Mouse (Mus musculus) embryonic facial prominence, embryonic 13.5 days (tissue): Measurements from ENCODE around the gene A130010J15Rik. TPM values are rescaled to one million over a fixed set of nuclear protein-coding genes. Genes with fewer than 3 reads are reported as not detected.

ENCODE experiments used
- ATAC-seq: fragments of 200-750 bp; cut with Nextera tagmentation; 2 replicates; pipeline ENCODE4 v1.8.0; 2017; ENCODE audit warnings: low read depth; ENCODE audit not compliant: insufficient number of reproducible peaks, insufficient read depth, low FRiP score, low TSS enrichment
- H3K27ac ChIP-seq: fragments of 300-500 bp; sonication (generic); 2 replicates; pipeline ENCODE4 v1.5.1; 2015; ENCODE audit warnings: moderate library complexity, mild to moderate bottlenecking, inconsistent platforms
- H3K27me3 ChIP-seq: fragments of 300-500 bp; sonication (generic); 2 replicates; pipeline ENCODE4 v1.6.1; 2015; ENCODE audit warnings: mild to moderate bottlenecking, inconsistent platforms
- H3K36me3 ChIP-seq: fragments of 300-500 bp; sonication (generic); 2 replicates; pipeline ENCODE4 v1.6.1; 2015; ENCODE audit warnings: mild to moderate bottlenecking, inconsistent platforms
- H3K4me1 ChIP-seq: fragments of 300-500 bp; sonication (generic); 2 replicates; pipeline ENCODE4 v1.6.1; 2015; ENCODE audit warnings: inconsistent platforms
- H3K4me2 ChIP-seq: fragments of 300-500 bp; sonication (generic); 2 replicates; pipeline ENCODE4 v1.6.1; 2015; ENCODE audit warnings: moderate library complexity, mild to moderate bottlenecking, inconsistent platforms
- H3K4me3 ChIP-seq: fragments of 300-500 bp; sonication (generic); 2 replicates; pipeline ENCODE4 v1.5.1; 2015; ENCODE audit warnings: mild to moderate bottlenecking, inconsistent platforms
- H3K9ac ChIP-seq: fragments of 300-500 bp; sonication (generic); 2 replicates; pipeline ENCODE4 v1.6.1; 2015; ENCODE audit warnings: mild to moderate bottlenecking, inconsistent platforms
- H3K9me3 ChIP-seq: fragments of 300-500 bp; sonication (generic); 2 replicates; pipeline ENCODE4 v1.6.1; 2016; ENCODE audit warnings: inconsistent platforms
- WGBS: fragments of 180-500 bp; shearing (Covaris S2); methylation state at CpG from one replicate; pipeline ENCODE4 v1.1.7; 2015; ENCODE audit warnings: mixed read lengths; 5-methylcytosine and 5-hydroxymethylcytosine counted together
- polyA plus RNA-seq: library from polyadenylated mRNA; unstranded; fragments of >200 nt; fragmentation: Nextera tagmentation; extraction: Ambion mirVana; gene quantifications from 2 replicates; pipeline ENCODE4 v1.2.1, GENCODE M21; 2015

The A130010J15Rik gene
- polyA plus RNA-seq: 18.9 and 19.2 TPM in 2 replicates

- Histone ChIP-seq H3K36me3 (peaks cover 5% of the 10 kb centered on the region; the same call in 1 of the 2 replicates), H3K4me2 (no peak within 1 kb of the TSS), H3K27ac (peak within 1 kb of the TSS; percentile 41; the same call in 1 of the 2 replicates), H3K9me3 (no peaks in the 10 kb centered on the region), H3K4me3 (no peak within 1 kb of the TSS), H3K27me3 (no peaks in the 10 kb centered on the region), H3K9ac (no peak within 1 kb of the TSS), H3K4me1 (peaks cover 12% of the 10 kb centered on the region)
- WGBS: 89% methylated on average over 3 of the region's 3 CpGs
- ATAC-seq: no peak
Measured at GRCm38 (mm10) chr1:193167746-193168145, at the start of gene A130010J15Rik. Gene A130010J15Rik, plus strand, starts transcription at chr1:193168046.

GRCm38 (mm10) chr1:193122793-193123192 is 45.1 kb upstream of the A130010J15Rik start:
- H3K27me3 ChIP-seq: no peaks in the 10 kb centered on the region
- H3K36me3 ChIP-seq: peaks cover 86% of the 10 kb centered on the region
- no peaks in the 10 kb centered on the region for H3K4me1 ChIP-seq
- H3K9ac ChIP-seq: no peak overlapping the region
- no peak overlapping the region for H3K4me3 ChIP-seq
- no peak for ATAC-seq
- no peak overlapping the region for H3K27ac ChIP-seq
- no peaks in the 10 kb centered on the region for H3K9me3 ChIP-seq
- WGBS: 89% methylated on average over 7 of the region's 7 CpGs
- no peak overlapping the region for H3K4me2 ChIP-seq

GRCm38 (mm10) chr1:193123290-193123689 is 44.6 kb upstream of the A130010J15Rik start:
- 88% methylated on average over 6 of the region's 6 CpGs for WGBS
- no peak for ATAC-seq
- no peak overlapping the region for H3K27ac ChIP-seq
- H3K4me1 ChIP-seq: no peaks in the 10 kb centered on the region
- no peak overlapping the region for H3K9ac ChIP-seq
- no peak overlapping the region for H3K4me3 ChIP-seq
- peaks cover 85% of the 10 kb centered on the region for H3K36me3 ChIP-seq
- no peaks in the 10 kb centered on the region for H3K9me3 ChIP-seq
- no peaks in the 10 kb centered on the region for H3K27me3 ChIP-seq
- no peak overlapping the region for H3K4me2 ChIP-seq

GRCm38 (mm10) chr1:193125835-193126234 is 42.0 kb upstream of the A130010J15Rik start:
- Histone ChIP-seq H3K4me1 (peaks cover 6% of the 10 kb centered on the region), H3K9me3 (no peaks in the 10 kb centered on the region), H3K4me3 (no peak overlapping the region), H3K4me2 (no peak overlapping the region), H3K27ac (no peak overlapping the region), H3K27me3 (no peaks in the 10 kb centered on the region), H3K9ac (no peak overlapping the region), H3K36me3 (peaks cover 62% of the 10 kb centered on the region)
- 79% methylated on average over 4 of the region's 4 CpGs for WGBS
- ATAC-seq: no peak

- no peak for ATAC-seq
- H3K4me1 ChIP-seq: peaks cover 6% of the 10 kb centered on the region
Measured at GRCm38 (mm10) chr1:193128055-193128454, 39.8 kb upstream of the A130010J15Rik start.

GRCm38 (mm10) chr1:193129321-193129720 is 38.5 kb upstream of the A130010J15Rik start:
- Histone ChIP-seq H3K36me3 (peaks cover 27% of the 10 kb centered on the region), H3K27me3 (no peaks in the 10 kb centered on the region), H3K4me2 (peak overlapping the region; percentile 69), H3K4me1 (peaks cover 6% of the 10 kb centered on the region), H3K27ac (no peak overlapping the region), H3K9ac (peak overlapping the region; percentile 87), H3K4me3 (peak overlapping the region; percentile 96), H3K9me3 (no peaks in the 10 kb centered on the region)
- 25% methylated on average over 5 of the region's 5 CpGs for WGBS
- no peak for ATAC-seq

More at GRCm38 (mm10) chr1:193128055-193128454, 39.8 kb upstream of the A130010J15Rik start:
- Histone ChIP-seq H3K4me3 (no peak overlapping the region), H3K9ac (no peak overlapping the region), H3K4me2 (no peak overlapping the region), H3K27me3 (no peaks in the 10 kb centered on the region), H3K36me3 (peaks cover 39% of the 10 kb centered on the region), H3K9me3 (no peaks in the 10 kb centered on the region), H3K27ac (no peak overlapping the region)
- 87% methylated on average over 6 of the region's 6 CpGs for WGBS

GRCm38 (mm10) chr1:193129786-193130455 is 37.9 kb upstream of the A130010J15Rik start, which contains the start of gene Diexf:
Gene Diexf, minus strand, starts transcription at chr1:193130272.
- Histone ChIP-seq H3K36me3 (peaks cover 22% of the 10 kb centered on the region), H3K9me3 (no peaks in the 10 kb centered on the region), H3K4me2 (peak within 1 kb of the TSS; percentile 69), H3K4me1 (peaks cover 6% of the 10 kb centered on the region), H3K27ac (no peak within 1 kb of the TSS), H3K9ac (peak within 1 kb of the TSS; percentile 87), H3K4me3 (peak within 1 kb of the TSS; percentile 96), H3K27me3 (no peaks in the 10 kb centered on the region)
- WGBS: under 1% methylated on average over 61 of the region's 61 CpGs
- peak; percentile 84; the same call in 1 of the 2 replicates for ATAC-seq

- Histone ChIP-seq H3K27me3 (no peaks in the 10 kb centered on the region), H3K4me1 (peaks cover 6% of the 10 kb centered on the region), H3K9me3 (no peaks in the 10 kb centered on the region), H3K4me3 (peak overlapping the region; percentile 96), H3K4me2 (peak overlapping the region; percentile 69), H3K9ac (peak overlapping the region; percentile 87; the same call in 1 of the 2 replicates), H3K27ac (no peak overlapping the region), H3K36me3 (peaks cover 20% of the 10 kb centered on the region)
- ATAC-seq: 0 out of 2 replicates have a peak, but pooled peaks have one; percentile 7
- 27% methylated on average over 11 of the region's 11 CpGs for WGBS
Measured at GRCm38 (mm10) chr1:193130456-193130825, 37.4 kb upstream of the A130010J15Rik start.

- H3K4me3 ChIP-seq: peak overlapping the region; percentile 96
- ATAC-seq: no peak
- no peak overlapping the region for H3K27ac ChIP-seq
- no peaks in the 10 kb centered on the region for H3K27me3 ChIP-seq
- H3K4me2 ChIP-seq: peak overlapping the region; percentile 69
- no peak overlapping the region; the same call in 1 of the 2 replicates for H3K9ac ChIP-seq
- WGBS: 83% methylated on average over 8 of the region's 8 CpGs
- H3K9me3 ChIP-seq: no peaks in the 10 kb centered on the region
- peaks cover 6% of the 10 kb centered on the region for H3K4me1 ChIP-seq
- H3K36me3 ChIP-seq: peaks cover 20% of the 10 kb centered on the region
Measured at GRCm38 (mm10) chr1:193130839-193131238, 37.0 kb upstream of the A130010J15Rik start.

- no peaks in the 10 kb centered on the region for H3K27me3 ChIP-seq
- no peak overlapping the region for H3K4me2 ChIP-seq
- H3K27ac ChIP-seq: no peak overlapping the region
- H3K9ac ChIP-seq: no peak overlapping the region
- peaks cover 6% of the 10 kb centered on the region for H3K4me1 ChIP-seq
- peaks cover 18% of the 10 kb centered on the region for H3K36me3 ChIP-seq
- 80% methylated on average over 6 of the region's 6 CpGs for WGBS
- no peak for ATAC-seq
- H3K4me3 ChIP-seq: no peak overlapping the region
- no peaks in the 10 kb centered on the region for H3K9me3 ChIP-seq
Measured at GRCm38 (mm10) chr1:193131311-193131948, 36.4 kb upstream of the A130010J15Rik start.

GRCm38 (mm10) chr1:193132385-193132784 is 35.5 kb upstream of the A130010J15Rik start:
- H3K36me3 ChIP-seq: peaks cover 8% of the 10 kb centered on the region
- no peak overlapping the region for H3K9ac ChIP-seq
- H3K27ac ChIP-seq: no peak overlapping the region
- no peak for ATAC-seq
- H3K9me3 ChIP-seq: no peaks in the 10 kb centered on the region
- H3K27me3 ChIP-seq: no peaks in the 10 kb centered on the region
- no peak overlapping the region for H3K4me2 ChIP-seq
- no peak overlapping the region for H3K4me3 ChIP-seq
- H3K4me1 ChIP-seq: peaks cover 6% of the 10 kb centered on the region

GRCm38 (mm10) chr1:193133726-193134125 is 34.1 kb upstream of the A130010J15Rik start:
- Histone ChIP-seq H3K4me2 (no peak overlapping the region), H3K4me3 (no peak overlapping the region), H3K27me3 (no peaks in the 10 kb centered on the region), H3K4me1 (peaks cover 10% of the 10 kb centered on the region), H3K36me3 (no peaks in the 10 kb centered on the region), H3K9ac (no peak overlapping the region), H3K9me3 (no peaks in the 10 kb centered on the region), H3K27ac (no peak overlapping the region)
- no peak for ATAC-seq
- WGBS: 87% methylated on average over 1 of the region's 1 CpGs
